Mouse (Mus musculus) stomach, postnatal 0 days (tissue): Measurements from ENCODE around the gene Tshz2.
A peak's percentile ranks its signal among the peaks of the same experiment; 100 is the strongest.

Source experiments
- CTCF ChIP-seq: IDR thresholded peaks from 2 replicates; pipeline ENCODE4 v1.5.1; 2016; ENCODE audit warnings: antibody characterized with exemption, low read depth, mild to moderate bottlenecking, moderate library complexity
- EP300 ChIP-seq: optimal IDR thresholded peaks from 2 replicates; pipeline ENCODE3; 2016; ENCODE audit warnings: antibody characterized with exemption

DNA sequence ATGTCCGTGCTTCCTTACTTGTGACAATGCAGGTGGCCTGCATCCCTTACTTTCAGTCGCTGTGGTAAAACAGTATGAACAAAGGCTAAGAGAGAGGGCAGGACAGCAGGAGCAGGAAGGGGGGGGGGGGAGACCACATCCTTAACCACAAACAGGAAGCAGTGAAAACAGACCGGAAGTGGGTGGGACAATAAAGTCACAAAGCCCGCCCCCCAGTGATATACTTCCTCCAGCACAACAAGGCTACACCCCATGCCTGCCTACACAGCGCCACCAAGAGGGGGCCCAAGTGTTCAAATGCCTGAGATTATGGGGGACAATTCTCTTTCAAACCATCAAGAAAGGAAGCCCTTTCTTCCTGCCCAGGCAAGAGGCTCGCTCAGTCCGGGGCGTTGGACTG, 392.1 kb downstream of the Tshz2 start:
- TF ChIP-seq CTCF (peak; percentile 29), EP300 (no peak)
